Mouse (Mus musculus) T-helper 1 cell (primary cell): ENCODE data around the gene Plcl1.

Experiments used
- in situ Hi-C: fragments of 300-600 bp; cut with MboI, MseI; formaldehyde crosslinking; loops from one replicate; pipeline ENCODE4 v1.15.1; 2025; ENCODE audit warnings: high pct_unique_total_duplicates

Gene Plcl1

GRCm38 (mm10) chr1:55517182-55517581 lies 111.5 kb downstream of the Plcl1 start:
- in situ Hi-C loops: no loop called here

DNA sequence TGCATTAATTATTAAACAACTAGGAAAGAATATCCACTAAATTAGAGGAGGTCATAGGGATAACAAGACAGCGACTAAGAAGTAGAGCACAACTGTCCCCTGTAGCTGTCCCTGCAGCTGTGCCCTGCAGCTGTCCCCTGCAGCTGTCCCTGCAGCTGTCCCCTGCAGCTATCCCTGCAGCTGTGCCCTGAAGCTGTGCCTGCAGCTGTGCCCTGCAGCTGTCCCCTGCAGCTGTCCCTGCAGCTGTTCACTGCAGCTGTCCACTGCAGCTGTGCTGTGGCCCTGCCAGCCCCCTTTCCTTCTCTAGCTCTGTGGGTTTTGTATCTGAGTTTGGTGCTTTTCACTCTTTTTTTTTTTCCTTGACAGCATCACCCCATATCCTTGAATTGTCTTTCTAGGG lies 118.2 kb downstream of the Plcl1 start:
- in situ Hi-C loops: no loop called here

DNA sequence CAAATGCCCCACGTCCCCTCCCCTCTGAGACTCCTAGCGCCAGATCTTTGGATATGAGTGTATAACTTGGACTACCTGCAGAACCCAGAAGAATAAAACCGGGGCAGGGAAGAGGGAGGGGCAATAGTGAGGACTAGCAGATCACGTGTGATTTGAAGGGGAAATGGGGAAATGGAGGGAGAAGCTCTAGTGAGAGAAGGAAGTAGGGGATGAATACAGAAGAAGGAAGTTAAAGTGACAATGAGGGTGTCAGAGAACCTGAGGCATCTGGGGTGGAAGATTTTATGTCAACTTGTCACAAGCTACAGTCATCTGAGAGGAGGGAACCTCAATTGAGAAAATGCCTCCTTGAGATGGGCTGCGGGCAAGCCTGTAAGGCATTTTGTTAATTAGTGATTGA lies 119.4 kb downstream of the Plcl1 start:
- in situ Hi-C loops: no loop called here

DNA sequence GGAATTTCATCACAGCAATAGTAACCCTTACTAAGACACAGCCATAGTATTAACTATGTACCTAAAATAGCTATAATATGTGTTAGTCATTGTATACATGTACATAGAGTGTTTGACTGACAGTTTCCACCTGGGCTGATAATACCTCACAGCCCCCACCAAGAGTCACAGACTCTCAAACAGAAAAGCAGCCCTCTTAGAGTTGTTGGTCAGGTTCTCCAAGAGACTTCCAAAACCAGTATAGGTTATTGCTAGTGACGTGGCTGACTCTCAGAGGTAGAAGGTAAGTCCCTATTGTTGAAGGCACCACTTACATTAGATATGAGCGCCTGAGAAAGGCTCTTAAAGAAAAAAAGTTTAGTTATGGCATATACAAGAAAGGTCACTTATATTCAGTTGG lies 120.0 kb downstream of the Plcl1 start:
- in situ Hi-C loops: no loop called here

DNA sequence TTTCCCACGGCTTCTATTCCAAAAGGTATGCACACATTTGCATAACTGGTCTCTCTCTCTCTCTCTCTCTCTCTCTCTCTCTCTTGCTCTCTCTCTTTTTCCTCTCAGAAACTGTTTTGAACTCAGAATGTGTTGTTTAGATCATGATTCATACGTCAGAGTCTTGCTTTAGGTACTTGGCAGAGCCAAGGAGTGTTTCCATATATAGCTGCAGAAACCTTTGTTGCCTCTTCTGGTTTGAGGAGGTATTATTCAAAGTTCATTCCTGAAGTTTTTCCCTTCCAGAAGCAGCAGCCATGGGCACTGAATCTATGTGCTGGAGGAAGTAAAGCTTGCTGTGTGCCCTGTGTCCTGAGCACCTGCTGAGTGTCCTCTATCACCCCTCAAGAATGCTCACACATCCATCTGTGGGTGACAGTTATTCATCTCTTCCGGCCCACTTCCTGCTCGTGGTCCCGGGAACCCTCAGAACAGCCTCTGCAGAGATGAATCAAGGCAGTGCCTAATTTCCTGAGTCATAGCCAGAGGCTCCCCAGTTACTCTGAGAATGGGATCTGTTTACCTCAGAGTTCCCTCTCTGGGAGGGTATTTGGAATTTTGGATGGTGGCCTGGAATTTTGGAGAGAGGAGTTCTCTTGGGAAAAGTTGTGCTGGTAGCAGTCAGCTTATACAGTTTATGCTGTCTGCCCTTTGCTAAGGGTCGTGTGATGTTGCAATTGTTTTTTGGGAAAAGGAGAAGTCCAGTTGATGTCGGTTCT lies 123.0 kb downstream of the Plcl1 start:
- in situ Hi-C loops: no loop called here

GRCm38 (mm10) chr1:55533823-55534222 lies 128.1 kb downstream of the Plcl1 start:
- in situ Hi-C loops: no loop called here

GRCm38 (mm10) chr1:55554405-55554804 lies 148.7 kb downstream of the Plcl1 start:
- in situ Hi-C loops: no loop called here

DNA sequence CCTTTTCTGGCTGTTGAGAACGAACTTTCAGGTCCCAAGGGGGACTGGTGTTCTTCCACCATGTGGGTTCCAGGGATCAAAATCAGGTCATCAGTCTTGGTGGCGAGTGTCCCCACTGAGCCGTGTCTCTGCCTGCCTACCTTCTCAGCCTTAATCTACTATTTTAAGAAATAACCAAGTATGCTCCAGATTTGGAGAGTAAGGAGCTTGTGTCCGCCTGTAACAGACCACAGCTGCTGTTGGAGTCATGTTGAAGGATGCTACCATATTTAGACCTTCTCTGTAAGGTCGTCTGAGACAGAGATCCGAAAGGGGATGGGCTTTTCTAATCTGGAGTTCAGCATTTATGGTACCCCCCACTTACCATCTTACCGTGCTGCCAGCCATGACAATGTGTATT lies 152.2 kb downstream of the Plcl1 start:
- in situ Hi-C loops: no loop called here

GRCm38 (mm10) chr1:55558409-55558808 lies 152.7 kb downstream of the Plcl1 start:
- in situ Hi-C loops: no loop called here

DNA sequence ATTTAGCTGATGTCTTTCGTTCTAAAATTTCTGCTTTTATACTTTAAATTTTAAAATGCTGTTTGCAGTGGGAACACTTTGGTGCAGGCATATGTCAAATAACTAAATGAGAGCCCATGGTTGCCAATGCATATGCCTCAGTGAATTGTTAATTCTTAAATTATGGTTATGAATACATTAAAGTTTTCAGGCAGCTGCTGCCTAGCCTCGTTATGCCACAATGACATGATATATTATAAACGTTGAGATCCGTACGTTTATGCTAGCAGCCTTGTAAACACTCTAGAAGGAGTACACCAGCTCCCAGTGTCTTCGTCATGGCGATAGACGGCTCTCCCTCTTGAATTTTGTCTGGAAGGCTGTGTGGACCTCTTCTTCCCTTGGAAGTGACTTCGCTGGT lies 154.3 kb downstream of the Plcl1 start:
- in situ Hi-C loops: no loop called here

DNA sequence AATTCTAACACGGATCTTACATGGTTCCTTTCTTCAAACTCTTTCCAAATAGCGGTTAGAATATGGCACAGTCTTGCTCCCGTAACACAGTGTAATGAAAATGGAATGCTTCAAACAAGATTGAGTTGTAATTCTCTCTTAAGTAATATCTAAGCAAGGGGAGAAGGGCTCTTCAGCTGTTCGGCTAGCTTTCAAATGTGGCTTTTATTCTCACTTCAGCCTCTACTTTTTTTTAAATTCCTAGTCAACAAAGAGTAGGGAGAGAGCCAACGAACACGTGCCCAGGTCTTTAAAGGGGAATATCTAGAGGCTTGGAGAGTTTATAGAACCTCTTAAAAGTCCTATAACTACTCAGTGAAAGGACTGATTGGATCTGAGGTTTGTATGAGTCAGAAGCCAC lies 160.2 kb downstream of the Plcl1 start:
- in situ Hi-C loops: no loop called here

DNA sequence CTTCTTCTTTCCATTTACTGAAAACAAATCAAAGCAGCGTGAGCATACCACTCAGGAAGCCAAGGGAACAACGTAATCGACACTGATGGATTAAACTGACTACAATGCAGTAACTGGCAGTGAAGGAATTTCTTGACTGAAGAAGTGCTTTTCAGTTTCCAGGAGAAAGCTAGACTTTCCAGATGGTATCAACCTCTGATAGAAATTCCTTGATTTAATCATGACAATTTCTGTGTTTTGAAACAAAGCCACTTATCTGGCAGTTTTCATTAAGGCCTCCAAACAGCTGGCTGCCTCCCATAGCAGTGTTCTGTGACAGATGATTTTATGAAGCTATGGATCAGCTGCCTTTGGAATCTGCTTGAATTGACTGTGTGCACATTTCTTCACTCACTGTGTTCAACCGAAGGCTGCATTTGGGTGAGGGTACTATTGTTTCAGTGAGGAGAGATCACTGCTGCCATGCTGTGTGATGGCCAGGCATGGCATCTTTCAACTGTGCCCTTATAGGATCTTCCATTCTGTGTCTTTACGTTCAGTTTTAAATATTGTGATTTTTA lies 162.2 kb downstream of the Plcl1 start:
- in situ Hi-C loops: no loop called here

DNA sequence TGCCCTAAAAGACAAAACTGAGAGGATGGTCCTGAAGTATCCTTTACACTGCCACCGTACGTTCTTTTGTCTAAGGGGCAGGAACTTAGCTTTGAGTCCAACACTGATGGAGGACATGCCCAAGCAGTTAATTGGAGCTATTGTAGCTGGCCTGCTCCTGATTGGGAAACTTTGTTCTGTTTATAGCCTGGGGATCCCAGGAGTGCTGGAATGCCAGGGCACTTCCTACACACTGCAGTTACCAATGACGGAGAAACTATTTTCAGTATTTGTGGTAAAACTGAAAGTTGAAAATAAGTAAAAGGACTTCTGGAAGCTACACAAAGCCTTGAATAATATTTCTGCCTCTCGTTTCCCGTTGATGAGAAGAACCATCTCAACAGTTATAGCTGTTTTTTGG lies 164.5 kb downstream of the Plcl1 start:
- in situ Hi-C loops: no loop called here

DNA sequence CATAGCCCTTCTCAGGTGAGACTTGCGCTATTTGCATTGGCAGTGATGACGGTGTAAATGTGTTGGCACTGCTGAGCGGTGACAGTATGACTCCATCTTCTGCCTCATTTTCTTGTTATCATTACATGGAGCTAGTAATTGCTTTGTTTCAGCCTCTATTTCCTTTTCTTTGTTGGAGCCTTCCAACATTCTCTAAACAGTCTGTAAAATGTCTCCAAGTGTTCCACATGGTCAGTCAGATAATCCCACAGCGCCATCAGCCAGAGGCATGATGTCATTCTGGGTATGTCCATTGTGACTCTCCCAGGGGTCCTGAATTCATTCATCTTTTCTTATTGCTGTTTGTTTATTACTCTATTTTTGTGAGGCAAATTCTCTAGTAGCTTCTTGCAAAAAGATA lies 165.7 kb downstream of the Plcl1 start:
- in situ Hi-C loops: no loop called here

DNA sequence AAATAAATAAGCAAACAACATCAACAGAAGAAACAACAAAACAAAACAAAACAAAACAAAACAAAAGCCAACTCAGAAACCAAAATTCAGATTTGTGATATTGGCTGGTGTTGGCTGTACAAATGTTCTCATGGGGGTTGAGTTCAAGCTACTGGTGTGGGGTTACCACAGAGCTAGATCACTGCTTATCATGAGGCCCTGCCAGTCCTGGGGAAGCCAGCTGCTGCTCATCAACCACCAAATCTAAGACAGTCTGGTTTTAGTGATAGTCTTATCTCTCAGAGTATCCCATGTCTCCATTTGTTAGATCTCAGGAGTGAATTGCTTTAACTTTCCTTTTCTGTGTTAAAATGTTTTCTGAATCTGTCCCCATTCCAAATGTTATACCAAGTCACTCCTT lies 166.5 kb downstream of the Plcl1 start:
- in situ Hi-C loops: no loop called here

GRCm38 (mm10) chr1:55572664-55573063 lies 166.9 kb downstream of the Plcl1 start:
- in situ Hi-C loops: no loop called here

GRCm38 (mm10) chr1:55575916-55576315 lies 170.2 kb downstream of the Plcl1 start:
- in situ Hi-C loops: no loop called here

DNA sequence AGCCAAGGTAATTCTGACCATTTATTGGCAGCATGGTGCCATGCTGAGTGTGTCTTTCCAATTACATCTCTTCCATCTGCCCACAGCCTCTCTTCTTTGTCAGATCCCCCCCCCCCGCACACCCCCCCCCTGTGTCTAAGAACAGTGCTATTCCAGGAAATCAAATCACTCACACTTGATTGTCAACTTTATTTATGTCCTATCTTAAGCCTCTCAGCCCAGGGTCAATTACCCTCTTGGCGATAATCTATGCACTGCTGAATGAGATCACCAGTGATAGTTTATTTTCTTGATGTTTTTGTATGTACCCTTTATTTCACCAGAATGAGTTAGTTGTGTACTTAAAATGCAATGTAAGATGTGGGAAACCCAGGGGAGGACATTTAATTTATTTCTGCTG lies 176.0 kb downstream of the Plcl1 start:
- in situ Hi-C loops: no loop called here

DNA sequence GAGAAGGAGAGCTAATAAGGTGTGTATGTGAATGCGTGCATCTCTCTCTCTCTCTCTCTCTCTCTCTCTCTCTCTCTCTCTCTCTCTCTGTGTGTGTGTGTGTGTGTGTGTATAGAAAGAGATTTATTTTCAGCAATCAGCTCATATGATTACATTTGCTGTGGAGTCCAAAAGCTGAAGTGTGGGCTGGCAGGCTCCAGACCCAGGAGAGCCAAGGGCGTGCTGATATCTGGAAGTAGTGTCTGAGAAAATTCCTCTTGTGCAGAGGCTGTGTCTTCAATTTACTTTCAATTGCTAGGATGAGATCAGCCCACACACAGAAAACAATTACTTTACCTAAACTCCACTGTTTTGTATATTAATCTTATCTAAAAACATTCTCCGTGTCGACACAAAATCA lies 179.7 kb downstream of the Plcl1 start:
- in situ Hi-C loops: no loop called here

- in situ Hi-C loops: no loop called here
Measured at GRCm38 (mm10) chr1:55588090-55588489, 182.4 kb downstream of the Plcl1 start.

DNA sequence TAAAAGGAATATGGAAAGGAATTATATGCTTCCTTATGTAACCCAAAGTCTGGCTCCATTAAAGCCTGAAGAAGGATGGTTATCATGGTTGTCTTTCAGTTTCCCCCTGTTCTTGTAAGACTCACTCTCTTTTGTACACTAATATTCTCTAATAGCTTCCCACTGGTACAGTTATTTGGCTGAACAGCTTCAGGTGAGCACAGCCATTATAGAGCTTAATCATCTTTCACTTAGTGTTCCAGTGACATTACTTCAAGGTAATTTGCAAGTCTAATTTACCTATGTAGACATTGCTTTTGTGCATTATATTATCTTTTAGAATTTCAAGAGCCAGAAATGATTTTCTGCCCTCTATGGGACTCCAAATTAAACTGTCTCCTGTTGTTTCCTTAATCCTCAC lies 184.3 kb downstream of the Plcl1 start:
- in situ Hi-C loops: no loop called here

DNA sequence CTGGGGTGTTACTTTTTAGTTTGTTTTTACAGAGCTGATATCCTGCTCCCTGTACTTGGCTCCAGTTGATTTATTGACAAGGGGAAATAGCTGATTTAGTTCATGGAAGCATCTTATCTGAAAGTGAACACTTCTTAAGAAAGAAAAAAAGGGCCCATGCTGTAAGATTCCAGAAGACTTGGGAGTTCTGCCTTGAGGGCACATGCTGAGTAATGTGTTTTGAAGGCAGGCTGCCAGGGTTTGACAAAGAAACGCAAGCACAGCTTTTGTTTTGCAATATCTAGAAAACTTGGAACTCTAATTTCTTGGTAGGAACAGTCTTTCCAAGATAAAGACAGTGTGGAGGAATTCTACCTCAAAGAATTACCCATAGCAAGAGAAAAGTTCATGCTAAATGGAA lies 194.8 kb downstream of the Plcl1 start:
- in situ Hi-C loops: no loop called here

DNA sequence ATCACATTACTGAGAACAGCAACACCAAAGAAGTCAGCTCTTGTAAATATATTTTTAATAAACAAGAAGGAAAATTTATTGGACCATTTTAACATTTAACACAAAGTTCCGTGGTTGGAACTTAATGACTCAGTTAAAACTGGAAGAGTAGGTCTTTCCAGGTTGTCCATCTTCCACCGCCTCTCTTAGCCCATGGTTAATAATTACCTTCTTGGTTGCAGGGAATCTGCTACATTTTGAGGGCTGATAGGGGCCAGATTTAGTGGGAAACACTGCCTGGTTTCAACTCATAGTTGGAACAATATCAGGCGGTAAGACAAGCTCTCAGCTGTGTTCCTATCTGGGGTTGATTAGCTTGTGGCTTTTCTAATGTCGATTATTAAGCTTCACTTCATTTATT lies 198.9 kb downstream of the Plcl1 start:
- in situ Hi-C loops: no loop called here

- in situ Hi-C loops: no loop called here
Measured at GRCm38 (mm10) chr1:55605450-55605849, 199.7 kb downstream of the Plcl1 start.
